Mouse (Mus musculus): ENCODE results near the gene Arfgef3.
"Not testable (repeated sequence)": the region's sequence is repeated elsewhere in the genome, so short reads cannot be mapped to it uniquely, and the experiment has no call there.

The Arfgef3 gene

GRCm38 (mm10) chr10:18681385-18681954, 62.3 kb downstream of the Arfgef3 start:
- DNase-seq (ENCODE audit: low spot score in 2 of 2) = no peak

GRCm38 (mm10) chr10:18680661-18681384, 62.9 kb downstream of the Arfgef3 start:
- no peak for DNase-seq (ENCODE audit: low spot score in 2 of 2)

- DNase-seq (ENCODE audit: low spot score in 2 of 2) = no peak
Observed at GRCm38 (mm10) chr10:18678836-18679235, 64.9 kb downstream of the Arfgef3 start.

- no peak for DNase-seq (ENCODE audit: low spot score in 2 of 2)
Observed at GRCm38 (mm10) chr10:18664794-18665193, 79.0 kb downstream of the Arfgef3 start.

- no peak for DNase-seq (ENCODE audit: low spot score in 2 of 2)
Observed at GRCm38 (mm10) chr10:18664016-18664415, 79.7 kb downstream of the Arfgef3 start.

GRCm38 (mm10) chr10:18661606-18662220, 82.0 kb downstream of the Arfgef3 start:
- DNase-seq (ENCODE audit: low spot score in 2 of 2) = no peak

GRCm38 (mm10) chr10:18660998-18661397, 82.8 kb downstream of the Arfgef3 start:
- DNase-seq (ENCODE audit: low spot score in 2 of 2) = no peak

GRCm38 (mm10) chr10:18657588-18657987, 86.2 kb downstream of the Arfgef3 start:
- no peak for DNase-seq (ENCODE audit: low spot score in 2 of 2)

- DNase-seq (ENCODE audit: low spot score in 2 of 2) = no peak
Observed at GRCm38 (mm10) chr10:18647069-18647468, 96.7 kb downstream of the Arfgef3 start.

GRCm38 (mm10) chr10:18646035-18646434, 97.7 kb downstream of the Arfgef3 start:
- DNase-seq (ENCODE audit: low spot score in 2 of 2) = no peak

GRCm38 (mm10) chr10:18644346-18644745, 99.4 kb downstream of the Arfgef3 start:
- no peak for DNase-seq (ENCODE audit: low spot score in 2 of 2)

- DNase-seq (ENCODE audit: low spot score in 2 of 2) = no peak
Observed at GRCm38 (mm10) chr10:18643506-18643905, 100.2 kb downstream of the Arfgef3 start.

- no peak for DNase-seq (ENCODE audit: low spot score in 2 of 2)
Observed at GRCm38 (mm10) chr10:18642854-18643253, 100.9 kb downstream of the Arfgef3 start.

GRCm38 (mm10) chr10:18640596-18640995, 103.2 kb downstream of the Arfgef3 start:
- DNase-seq (ENCODE audit: low spot score in 2 of 2) = no peak

GRCm38 (mm10) chr10:18635450-18635849, 108.3 kb downstream of the Arfgef3 start:
- DNase-seq (ENCODE audit: low spot score in 2 of 2) = no peak

- DNase-seq (ENCODE audit: low spot score in 2 of 2) = no peak
Observed at GRCm38 (mm10) chr10:18634405-18634985, 109.3 kb downstream of the Arfgef3 start.

GRCm38 (mm10) chr10:18630498-18630897, 113.3 kb downstream of the Arfgef3 start:
- DNase-seq (ENCODE audit: low spot score in 2 of 2) = no peak

GRCm38 (mm10) chr10:18627530-18627929, 116.2 kb downstream of the Arfgef3 start:
- peak; percentile 48 to 50 for DNase-seq (ENCODE audit: low spot score in 2 of 2)

GRCm38 (mm10) chr10:18612796-18613195, 131.0 kb downstream of the Arfgef3 start:
- no peak for DNase-seq (ENCODE audit: low spot score in 2 of 2)

- not testable (repeated sequence) for DNase-seq (ENCODE audit: low spot score in 2 of 2)
Observed at GRCm38 (mm10) chr10:18604827-18605535, 138.8 kb downstream of the Arfgef3 start.

GRCm38 (mm10) chr10:18602030-18602429, 141.7 kb downstream of the Arfgef3 start:
- peak; percentile 44 to 79 for DNase-seq (ENCODE audit: low spot score in 2 of 2)

GRCm38 (mm10) chr10:18597601-18598000, 146.1 kb downstream of the Arfgef3 start:
- no peak for DNase-seq (ENCODE audit: low spot score in 2 of 2)

Measured in frontal cortex, postnatal 14 days (tissue).